Mouse (Mus musculus) midbrain, embryonic 12.5 days (tissue): ENCODE results near the gene Fut8. TPM values are rescaled to one million over a fixed set of nuclear protein-coding genes. Genes with fewer than 3 reads are reported as not detected.

ENCODE experiments used
- ATAC-seq: fragments of 200-750 bp; cut with Nextera tagmentation; 2 replicates; pipeline ENCODE4 v1.8.0; 2017; ENCODE audit warnings: low read depth, moderate TSS enrichment, moderate library complexity; ENCODE audit not compliant: low FRiP score
- H3K27ac ChIP-seq: fragments of 300-500 bp; sonication (generic); replicated peaks from 2 replicates; pipeline ENCODE4 v1.5.1; 2016; ENCODE audit warnings: mild to moderate bottlenecking
- H3K27me3 ChIP-seq: fragments of 300-500 bp; sonication (generic); 2 replicates; pipeline ENCODE4 v1.6.1; 2016; ENCODE audit warnings: mild to moderate bottlenecking
- H3K36me3 ChIP-seq: fragments of 300-500 bp; sonication (generic); 2 replicates; pipeline ENCODE4 v1.6.1; 2016
- H3K4me1 ChIP-seq: fragments of 300-500 bp; sonication (generic); 2 replicates; pipeline ENCODE4 v1.6.1; 2016
- H3K4me2 ChIP-seq: fragments of 300-500 bp; sonication (generic); replicated peaks from 2 replicates; pipeline ENCODE4 v1.6.1; 2016; ENCODE audit warnings: mild to moderate bottlenecking, moderate library complexity
- H3K4me3 ChIP-seq: fragments of 300-500 bp; sonication (generic); 2 replicates; pipeline ENCODE4 v1.5.1; 2016; ENCODE audit warnings: mild to moderate bottlenecking
- H3K9ac ChIP-seq: fragments of 300-500 bp; sonication (generic); replicated peaks from 2 replicates; pipeline ENCODE4 v1.6.1; 2016; ENCODE audit warnings: mild to moderate bottlenecking, moderate library complexity
- H3K9me3 ChIP-seq: fragments of 300-500 bp; sonication (generic); 2 replicates; pipeline ENCODE4 v1.6.1; 2016; ENCODE audit warnings: mild to moderate bottlenecking
- WGBS: fragments of 180-500 bp; shearing (Covaris S2); methylation state at CpG from one replicate; pipeline ENCODE4 v1.1.7; 2016; 5-methylcytosine and 5-hydroxymethylcytosine counted together
- polyA plus RNA-seq: library from polyadenylated mRNA; unstranded; fragments of >200 nt; fragmentation: Nextera tagmentation; extraction: Ambion mirVana; gene quantifications from 2 replicates; pipeline ENCODE4 v1.2.1, GENCODE M21; 2016

Gene Fut8
- polyA plus RNA-seq, 1 experiment from 2014 or later = 49.7 TPM

DNA sequence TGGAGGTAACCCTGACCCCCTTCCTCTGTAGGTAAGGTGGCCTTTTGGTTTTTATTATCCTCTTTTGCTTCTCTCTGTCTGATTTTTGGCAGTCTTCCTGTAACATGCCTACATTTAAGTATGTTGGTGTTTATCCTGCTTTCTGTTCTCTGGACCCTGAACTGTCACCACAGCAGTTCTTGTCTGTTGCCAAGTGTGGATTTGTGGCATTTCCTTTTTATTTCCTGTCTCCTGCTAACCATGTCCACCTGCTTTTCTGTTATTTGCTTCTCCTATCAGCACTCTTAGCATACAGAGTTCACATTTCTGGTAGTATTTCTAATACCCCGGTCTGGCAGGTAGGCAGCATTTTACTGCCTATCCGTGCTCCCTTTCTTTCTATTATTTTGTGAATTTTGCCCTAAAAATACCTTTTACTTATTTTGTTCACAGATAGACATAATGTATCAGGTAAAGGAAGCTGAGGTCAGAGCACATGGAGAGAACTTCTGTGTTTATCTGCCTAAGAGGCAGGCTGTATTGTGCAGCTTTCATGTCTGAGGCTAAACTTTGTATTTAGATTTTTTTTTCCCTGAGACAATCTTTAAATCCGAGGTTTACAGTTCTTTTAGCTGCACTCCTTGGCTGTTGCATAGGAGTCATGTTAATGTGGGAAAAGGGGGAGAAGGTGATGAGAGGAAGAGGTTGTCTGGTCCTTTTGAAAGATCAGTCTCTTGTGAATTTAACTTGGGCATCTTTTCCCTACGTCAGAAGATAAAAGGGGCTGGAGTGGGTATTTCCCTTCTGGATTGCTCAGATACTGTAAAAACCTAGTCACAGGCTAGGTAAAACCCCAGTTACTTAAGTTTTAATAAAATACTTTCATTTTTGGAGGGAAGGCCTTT lies 54.7 kb downstream of the Fut8 start:
- Histone ChIP-seq H3K4me1 (no peaks in the 10 kb centered on the region; the same call in 1 of the 2 replicates), H3K4me2 (no peak overlapping the region), H3K36me3 (no peaks in the 10 kb centered on the region), H3K9me3 (no peaks in the 10 kb centered on the region), H3K9ac (no peak overlapping the region), H3K27ac (no peak overlapping the region), H3K4me3 (no peak overlapping the region), H3K27me3 (no peaks in the 10 kb centered on the region)
- no peak for ATAC-seq
- WGBS = 80% methylated on average over 4 of the region's 4 CpGs

DNA sequence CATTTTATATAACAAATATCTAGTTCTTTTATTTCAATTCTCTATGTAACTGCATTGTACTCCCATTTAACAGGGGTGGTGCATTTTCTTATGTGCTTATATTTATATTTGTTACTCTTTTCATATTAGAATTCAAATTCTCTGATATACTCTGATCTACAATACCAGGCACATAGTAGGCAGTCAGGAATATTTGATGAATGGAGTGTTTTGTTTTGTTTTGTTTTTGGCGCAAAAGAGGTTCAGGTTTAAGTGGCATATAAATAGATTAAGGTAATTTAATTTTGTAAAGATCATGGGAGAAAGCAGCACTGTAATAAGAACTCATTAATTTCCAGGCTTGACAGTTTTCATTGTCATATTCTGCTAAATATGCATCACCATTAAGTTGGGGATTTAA lies 58.2 kb downstream of the Fut8 start:
- Histone ChIP-seq H3K4me3 (no peak overlapping the region), H3K27me3 (no peaks in the 10 kb centered on the region), H3K36me3 (no peaks in the 10 kb centered on the region), H3K9me3 (no peaks in the 10 kb centered on the region), H3K4me2 (no peak overlapping the region), H3K27ac (no peak overlapping the region), H3K4me1 (no peaks in the 10 kb centered on the region), H3K9ac (no peak overlapping the region)
- 84% methylated on average over 1 of the region's 1 CpGs for WGBS
- ATAC-seq = no peak

DNA sequence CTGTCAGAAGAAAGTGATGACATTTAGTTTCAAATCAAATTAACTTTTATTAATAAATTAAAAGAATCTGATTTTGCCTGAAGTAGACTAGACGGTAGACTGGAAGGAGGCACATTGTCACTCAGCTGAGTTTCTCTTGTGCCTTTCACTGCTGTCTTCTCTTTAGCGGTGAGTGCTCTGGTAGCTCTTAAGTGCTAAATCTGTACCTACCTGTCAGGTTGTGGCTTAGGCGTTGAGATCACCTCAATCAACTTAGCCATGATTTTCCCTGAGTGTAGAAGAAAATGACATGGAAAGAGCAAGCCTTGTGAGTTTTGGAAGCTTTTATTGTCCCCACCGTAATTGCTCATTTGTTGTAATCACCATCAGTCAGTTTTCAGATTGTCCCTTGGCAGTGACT lies 59.2 kb downstream of the Fut8 start:
- 87% methylated on average over 4 of the region's 4 CpGs for WGBS
- Histone ChIP-seq H3K27ac (no peak overlapping the region), H3K9ac (no peak overlapping the region), H3K9me3 (no peaks in the 10 kb centered on the region), H3K27me3 (no peaks in the 10 kb centered on the region), H3K4me1 (no peaks in the 10 kb centered on the region), H3K4me2 (no peak overlapping the region), H3K4me3 (no peak overlapping the region), H3K36me3 (no peaks in the 10 kb centered on the region)
- no peak for ATAC-seq

DNA sequence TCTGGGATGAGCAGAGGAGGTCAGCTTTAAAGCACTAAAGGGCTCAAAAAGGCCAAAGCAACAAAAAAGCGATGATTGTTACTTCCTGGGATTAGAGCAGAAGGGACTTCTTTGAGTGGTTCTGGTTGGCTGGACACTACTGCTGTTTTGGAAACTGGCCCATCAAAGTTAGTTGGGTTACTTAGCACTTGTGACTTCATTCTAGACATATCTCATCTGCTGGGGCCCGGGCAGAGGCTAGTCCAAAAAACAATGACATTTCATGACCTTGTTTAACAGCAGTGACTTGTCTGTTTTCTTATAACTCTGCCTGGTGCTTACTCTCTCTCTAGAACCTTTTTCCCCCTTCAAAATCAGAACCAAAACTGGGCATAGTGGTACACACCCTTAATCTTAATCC lies 59.9 kb downstream of the Fut8 start:
- no peak overlapping the region for H3K9ac ChIP-seq
- WGBS = 83% methylated on average over 2 of the region's 2 CpGs
- no peak for ATAC-seq
- no peaks in the 10 kb centered on the region for H3K4me1 ChIP-seq
- no peaks in the 10 kb centered on the region for H3K9me3 ChIP-seq
- H3K4me2 ChIP-seq = no peak overlapping the region
- no peak overlapping the region for H3K4me3 ChIP-seq
- no peaks in the 10 kb centered on the region for H3K27me3 ChIP-seq
- H3K36me3 ChIP-seq = no peaks in the 10 kb centered on the region
- H3K27ac ChIP-seq = no peak overlapping the region

DNA sequence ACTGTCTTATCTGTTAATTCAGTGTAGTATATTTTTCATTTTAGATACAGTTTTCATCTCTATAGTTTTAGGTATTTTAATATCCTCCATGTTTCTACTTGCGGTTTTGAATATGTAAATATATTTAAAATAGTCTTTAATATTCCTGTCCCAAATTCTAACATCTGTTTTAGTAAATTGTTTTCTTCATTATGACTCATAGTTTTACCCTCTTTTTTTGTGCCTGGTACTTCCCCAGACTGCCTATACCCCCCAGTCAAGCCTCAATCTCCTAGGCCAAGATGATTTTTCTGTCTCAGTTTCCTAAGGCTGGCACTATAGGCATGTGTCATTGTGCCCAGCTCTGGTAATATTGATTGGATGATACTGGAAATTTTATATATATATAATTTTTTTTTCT lies 64.1 kb downstream of the Fut8 start:
- Histone ChIP-seq H3K4me1 (no peaks in the 10 kb centered on the region), H3K27ac (no peak overlapping the region), H3K27me3 (no peaks in the 10 kb centered on the region), H3K4me2 (no peak overlapping the region), H3K9me3 (no peaks in the 10 kb centered on the region), H3K9ac (no peak overlapping the region), H3K4me3 (no peak overlapping the region), H3K36me3 (no peaks in the 10 kb centered on the region)
- ATAC-seq = no peak
- 100% methylated on average over 1 of the region's 1 CpGs for WGBS

DNA sequence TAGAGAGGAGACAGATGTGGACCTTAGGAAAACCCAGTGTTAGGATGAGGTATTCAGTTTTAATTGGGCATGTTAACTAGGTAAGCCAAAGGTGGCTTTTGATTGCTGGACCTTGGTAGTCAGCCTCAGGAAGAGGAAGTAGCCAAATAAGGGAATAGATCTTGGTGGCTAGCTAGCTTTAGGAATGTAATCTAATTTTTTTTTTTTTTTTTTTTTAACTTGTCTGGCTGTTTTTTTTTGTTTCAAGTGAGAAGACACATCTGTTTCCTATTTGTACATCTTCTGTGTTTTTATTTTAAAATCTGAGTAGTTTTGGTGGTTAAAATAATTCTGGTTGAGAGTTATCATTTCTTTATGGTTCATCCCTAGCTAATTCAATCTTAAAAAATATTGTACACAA lies 65.4 kb downstream of the Fut8 start:
- Histone ChIP-seq H3K4me3 (no peak overlapping the region), H3K4me1 (no peaks in the 10 kb centered on the region), H3K4me2 (no peak overlapping the region), H3K9ac (no peak overlapping the region), H3K36me3 (no peaks in the 10 kb centered on the region), H3K9me3 (no peaks in the 10 kb centered on the region), H3K27me3 (no peaks in the 10 kb centered on the region), H3K27ac (no peak overlapping the region)
- ATAC-seq = no peak

DNA sequence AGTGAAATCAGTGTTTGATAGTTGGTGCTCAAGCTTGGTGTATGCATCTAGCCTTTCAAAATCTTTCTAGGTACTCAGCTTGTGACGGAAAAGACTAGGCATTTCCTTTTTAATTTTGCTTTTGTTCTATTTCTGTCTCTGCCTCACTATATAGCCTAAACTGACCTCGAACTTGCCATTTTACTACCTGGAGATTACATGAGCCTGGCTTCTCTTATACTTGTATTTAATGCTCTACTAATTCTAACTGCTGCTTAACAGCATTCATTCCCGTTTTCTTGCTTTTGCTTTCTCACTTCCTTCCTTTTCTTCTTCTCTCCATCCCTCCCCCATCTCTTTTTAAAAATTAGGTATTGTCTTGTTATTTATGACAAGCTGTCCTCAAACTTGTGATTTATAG lies 67.6 kb downstream of the Fut8 start:
- no peak overlapping the region for H3K9ac ChIP-seq
- H3K36me3 ChIP-seq = no peaks in the 10 kb centered on the region
- no peak overlapping the region for H3K27ac ChIP-seq
- no peaks in the 10 kb centered on the region for H3K9me3 ChIP-seq
- H3K27me3 ChIP-seq = no peaks in the 10 kb centered on the region
- WGBS = 94% methylated on average over 3 of the region's 3 CpGs
- H3K4me3 ChIP-seq = no peak overlapping the region
- no peak overlapping the region for H3K4me2 ChIP-seq
- no peak for ATAC-seq
- H3K4me1 ChIP-seq = no peaks in the 10 kb centered on the region

DNA sequence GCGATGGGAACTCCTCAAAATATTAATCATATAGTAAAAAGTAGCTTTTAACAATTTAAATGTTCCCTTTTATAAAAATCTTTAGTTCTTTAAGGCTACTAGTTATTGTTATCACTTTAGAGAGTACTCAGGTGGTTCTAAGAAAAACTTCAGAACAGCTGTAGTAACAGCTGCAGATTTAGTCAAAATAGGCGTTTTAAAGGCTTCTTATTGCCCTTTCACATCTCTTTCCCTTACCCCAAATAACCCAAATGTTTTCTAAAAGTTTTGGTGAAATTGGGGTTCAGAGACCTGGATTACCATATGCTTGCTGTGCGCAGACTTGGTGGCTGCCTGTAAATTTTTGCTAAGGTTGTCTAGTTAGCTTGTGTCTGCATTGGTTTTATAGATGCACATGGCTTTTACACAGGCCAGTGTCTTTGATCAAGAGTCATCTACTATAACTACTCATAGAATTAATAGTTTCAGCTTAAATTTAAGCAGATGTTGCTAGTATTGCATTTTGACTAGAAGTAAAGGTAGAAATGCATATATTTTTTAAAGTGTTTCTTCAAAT lies 68.9 kb downstream of the Fut8 start:
- Histone ChIP-seq H3K4me3 (no peak overlapping the region), H3K9me3 (no peaks in the 10 kb centered on the region), H3K4me1 (no peaks in the 10 kb centered on the region), H3K36me3 (no peaks in the 10 kb centered on the region), H3K27me3 (no peaks in the 10 kb centered on the region), H3K4me2 (no peak overlapping the region), H3K27ac (no peak overlapping the region), H3K9ac (no peak overlapping the region)
- no peak for ATAC-seq
- WGBS = 82% methylated on average over 3 of the region's 3 CpGs

DNA sequence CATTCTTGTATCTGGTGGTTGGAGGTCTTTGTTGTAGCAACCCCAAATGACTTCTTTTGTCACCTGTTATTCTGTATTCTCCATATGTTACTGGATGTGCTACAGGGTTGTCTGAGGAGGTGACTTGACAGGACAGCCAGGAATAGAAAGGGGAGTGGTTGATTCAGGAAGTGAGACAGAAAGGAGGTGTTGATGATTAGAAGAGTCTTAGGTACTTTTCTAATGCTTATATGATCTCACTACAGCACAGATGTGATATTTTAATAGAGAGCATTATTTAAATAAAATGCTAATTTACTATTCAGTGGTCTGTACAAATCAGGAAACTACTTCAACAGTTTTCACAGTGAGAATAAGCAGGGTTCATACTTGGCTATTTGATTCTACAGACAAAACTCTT lies 71.6 kb downstream of the Fut8 start:
- Histone ChIP-seq H3K4me2 (no peak overlapping the region), H3K36me3 (no peaks in the 10 kb centered on the region)
- ATAC-seq = no peak

DNA sequence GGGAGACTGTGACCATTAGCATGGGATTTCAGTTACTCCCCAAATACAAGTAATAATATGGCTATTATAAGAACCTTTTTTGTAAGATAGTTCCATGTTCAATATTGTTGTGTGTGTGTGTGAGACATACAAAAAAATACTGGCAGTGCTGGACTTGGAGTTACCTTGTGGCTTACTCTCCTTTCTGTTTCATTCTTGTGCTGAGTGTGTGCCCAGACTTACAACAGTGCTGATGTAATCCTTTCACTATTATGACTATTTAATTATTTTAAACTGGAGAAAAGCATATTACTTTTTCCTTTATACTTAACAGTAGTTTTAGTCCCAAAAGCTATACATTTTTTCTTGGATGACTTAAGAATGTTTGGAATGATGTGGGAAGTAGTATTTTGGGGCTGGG lies 75.6 kb downstream of the Fut8 start:
- H3K4me3 ChIP-seq = no peak overlapping the region
- ATAC-seq = no peak

More for the DNA sequence above, 71.6 kb downstream of the Fut8 start:
- Histone ChIP-seq H3K4me3 (no peak overlapping the region), H3K4me1 (no peaks in the 10 kb centered on the region), H3K9ac (no peak overlapping the region), H3K9me3 (no peaks in the 10 kb centered on the region), H3K27ac (no peak overlapping the region), H3K27me3 (no peaks in the 10 kb centered on the region)

DNA sequence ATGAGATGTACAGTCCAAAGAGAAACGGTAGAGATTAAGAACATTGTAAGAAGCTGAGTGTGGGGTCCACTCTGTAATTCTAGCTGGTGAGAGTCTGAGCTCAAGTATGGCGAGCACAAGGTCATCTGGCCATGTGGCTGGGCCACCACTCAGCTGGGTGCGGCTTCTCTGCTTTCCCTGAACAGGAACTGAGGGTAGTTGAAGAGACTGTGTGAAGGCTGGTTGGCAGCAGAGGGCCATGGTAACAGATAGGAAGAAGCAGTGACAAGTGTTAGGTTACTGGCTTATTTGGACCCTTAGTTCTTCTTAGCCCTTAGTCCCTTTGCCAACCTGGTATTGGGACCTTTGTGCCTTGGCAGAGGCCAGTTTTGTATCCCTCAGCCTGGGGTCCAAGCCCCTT lies 86.2 kb downstream of the Fut8 start:
- no peak overlapping the region for H3K27ac ChIP-seq
- no peak for ATAC-seq
- H3K9me3 ChIP-seq = no peaks in the 10 kb centered on the region
- 69% methylated on average over 3 of the region's 3 CpGs for WGBS
- no peak overlapping the region for H3K4me2 ChIP-seq
- no peak overlapping the region for H3K9ac ChIP-seq
- no peak overlapping the region for H3K4me3 ChIP-seq
- H3K27me3 ChIP-seq = no peaks in the 10 kb centered on the region
- no peaks in the 10 kb centered on the region for H3K36me3 ChIP-seq
- no peaks in the 10 kb centered on the region for H3K4me1 ChIP-seq

More for the DNA sequence above, 75.6 kb downstream of the Fut8 start:
- H3K4me2 ChIP-seq = no peak overlapping the region
- no peaks in the 10 kb centered on the region for H3K9me3 ChIP-seq
- no peaks in the 10 kb centered on the region for H3K4me1 ChIP-seq
- no peak overlapping the region for H3K9ac ChIP-seq
- H3K27ac ChIP-seq = no peak overlapping the region
- H3K36me3 ChIP-seq = no peaks in the 10 kb centered on the region
- no peaks in the 10 kb centered on the region for H3K27me3 ChIP-seq

DNA sequence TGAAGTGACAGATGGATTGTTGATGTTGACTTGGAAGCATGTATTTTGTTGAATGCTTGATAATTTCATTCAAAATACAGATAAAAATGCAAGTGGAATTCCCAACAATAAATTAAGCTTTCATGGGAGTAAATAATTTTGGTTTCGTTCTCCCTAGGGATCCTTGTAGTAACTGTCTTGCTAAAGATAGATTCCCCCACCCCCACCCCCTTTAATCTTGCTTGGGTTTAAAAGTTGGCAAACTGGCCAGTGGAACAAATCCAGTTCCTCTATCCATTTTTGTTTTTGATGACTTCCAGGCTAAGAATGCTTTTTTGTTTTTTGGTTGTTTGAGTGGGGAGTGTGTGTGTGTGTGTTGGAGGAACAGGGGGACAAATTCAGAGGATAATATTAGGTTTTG lies 108.6 kb downstream of the Fut8 start:
- no peaks in the 10 kb centered on the region for H3K27me3 ChIP-seq
- no peak for ATAC-seq
- no peak overlapping the region for H3K4me2 ChIP-seq
- H3K9me3 ChIP-seq = no peaks in the 10 kb centered on the region
- no peaks in the 10 kb centered on the region for H3K4me1 ChIP-seq
- 94% methylated on average over 1 of the region's 1 CpGs for WGBS
- no peak overlapping the region for H3K4me3 ChIP-seq
- no peak overlapping the region for H3K27ac ChIP-seq
- no peaks in the 10 kb centered on the region for H3K36me3 ChIP-seq
- no peak overlapping the region for H3K9ac ChIP-seq

DNA sequence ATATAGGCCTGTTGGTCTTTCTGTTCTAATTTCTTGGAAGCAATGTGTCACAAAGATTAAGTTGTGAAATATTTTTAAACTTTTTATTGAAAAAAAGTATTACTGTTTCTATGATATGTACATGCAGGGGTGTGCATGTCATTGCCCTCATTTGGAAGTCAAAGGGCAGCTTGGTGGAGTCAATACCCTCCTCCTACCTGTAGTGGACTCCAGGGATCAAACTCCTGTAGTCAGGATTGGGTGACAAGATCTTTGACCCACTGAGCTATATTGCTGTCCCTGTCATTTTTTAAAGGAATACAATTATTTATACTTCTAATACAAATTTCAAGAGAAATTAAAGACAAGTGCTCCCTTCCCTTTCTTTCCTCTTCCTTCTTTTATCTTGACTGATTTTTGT lies 111.6 kb downstream of the Fut8 start:
- no peak for ATAC-seq
- Histone ChIP-seq H3K27ac (no peak overlapping the region), H3K36me3 (no peaks in the 10 kb centered on the region), H3K4me3 (no peak overlapping the region), H3K4me1 (no peaks in the 10 kb centered on the region), H3K4me2 (no peak overlapping the region), H3K27me3 (no peaks in the 10 kb centered on the region), H3K9me3 (no peaks in the 10 kb centered on the region), H3K9ac (no peak overlapping the region)
